Comparison of ENCODE assay signal across 9 mouse cellular contexts in the genomic region with DNA sequence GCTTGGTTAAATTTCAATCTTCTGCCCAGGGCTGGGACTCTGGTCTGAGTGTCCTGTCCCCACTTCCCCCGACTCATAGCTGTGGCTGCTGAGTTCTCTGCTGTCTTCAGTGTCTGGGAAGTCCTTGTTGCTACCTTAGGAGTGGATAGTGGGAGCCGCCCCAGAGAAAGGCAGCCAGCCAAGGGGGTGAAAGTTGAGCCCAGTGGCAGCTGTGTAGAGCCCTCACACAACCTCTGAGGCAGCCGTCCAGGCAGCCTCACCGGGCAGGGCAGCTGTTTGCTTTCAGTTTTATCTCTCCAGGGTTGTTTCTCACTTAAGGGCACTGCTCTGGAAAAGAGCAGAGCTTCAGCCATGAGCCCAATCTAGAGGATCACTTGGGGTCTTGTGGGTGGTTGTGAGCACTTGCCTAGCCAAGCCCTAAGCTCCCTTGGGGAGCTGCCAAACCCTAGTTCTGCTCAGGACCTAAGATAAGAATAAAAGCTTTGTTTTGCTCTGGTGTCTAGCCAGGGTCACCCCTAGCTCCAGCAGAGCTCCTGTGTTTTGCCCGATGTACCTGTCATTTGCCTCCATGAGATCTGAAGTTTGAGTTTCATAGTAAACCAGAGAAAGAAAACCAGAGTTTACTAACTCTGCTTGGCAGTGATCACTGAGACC. TPM values are rescaled to one million over a fixed set of nuclear protein-coding genes. Genes with fewer than 3 reads are reported as not detected.
DNase-seq lines count a peak whose midpoint lies in the region; ATAC-seq and TF ChIP-seq lines count a peak whose summit lies in the region.
"Had no signal": no experiment of that assay in that cellular context is flagged by ENCODE, and none has a peak within 500 bp of the region (broad histone marks: within the 10 kb centered on the region; RNA-seq: fewer than 3 reads in every experiment).

No protein-coding gene starts in this region.

- 0 out of 2 replicates have a peak, but pooled peaks cover 4% of the 10 kb centered on the region for H3K4me1 ChIP-seq in embryonic facial prominence, embryonic 12.5 days
- peaks cover 33% of the 10 kb centered on the region for H3K4me1 ChIP-seq in heart, embryonic 16.5 days (ENCODE audit: control insufficient read depth, insufficient read depth, low read length)
- H3K4me1 ChIP-seq: midbrain, embryonic 12.5 days had no signal

- peak; percentile 29; the same call in 1 of the 2 replicates for ATAC-seq in embryonic facial prominence, embryonic 12.5 days (ENCODE audit: insufficient number of reproducible peaks, insufficient read depth, low FRiP score, low TSS enrichment)
- ATAC-seq in heart, embryonic 16.5 days (replicated peaks; ENCODE audit: extremely low read depth, insufficient read depth, low FRiP score) = peak; percentile 90
- no peak for ATAC-seq in cerebellum, adult (ENCODE audit: insufficient number of reproducible peaks, low FRiP score, low TSS enrichment)

- no peak for TF ChIP-seq POLR2A in myocyte (IDR thresholded peaks at IDR 0.05; ENCODE audit: insufficient read length, low read depth)

- H3K27me3 ChIP-seq in embryonic facial prominence, embryonic 12.5 days = no peaks in the 10 kb centered on the region
- H3K27me3 ChIP-seq in heart, embryonic 16.5 days (ENCODE audit: control insufficient read depth, insufficient read depth, low read length) = no peaks in the 10 kb centered on the region
- H3K27me3 ChIP-seq in myocyte (ENCODE audit: control insufficient read depth, insufficient read depth, insufficient read length) = no peaks in the 10 kb centered on the region
- H3K27me3 ChIP-seq: midbrain, embryonic 12.5 days had no signal

- peak; percentile 41 to 49 for DNase-seq in layer of hippocampus, postnatal 10 days (ENCODE audit: low spot score in 2 of 2)
- no peak for DNase-seq in layer of hippocampus, adult 18-20 months (ENCODE audit: low spot score in 2 of 2)
- DNase-seq in kidney, postnatal 4 days = peak; percentile 79 to 88
- no peak for DNase-seq in right cerebral cortex, adult 18-20 months

- WGBS in embryonic facial prominence, embryonic 12.5 days = 67% methylated on average over 5 of the region's 5 CpGs
- 9% methylated on average over 5 of the region's 5 CpGs for WGBS in heart, embryonic 16.5 days

- H3K79me2 ChIP-seq in myocyte (ENCODE audit: control insufficient read depth, insufficient read depth) = no peaks in the 10 kb centered on the region

- no peak overlapping the region for H3K4me2 ChIP-seq in embryonic facial prominence, embryonic 12.5 days (replicated peaks)
- H3K4me2 ChIP-seq in heart, embryonic 16.5 days (ENCODE audit: low read depth, low read length) = peak overlapping the region; percentile 48
- peak overlapping the region; percentile 76 for H3K4me2 ChIP-seq in myocyte (ENCODE audit: low read depth)
- H3K4me2 ChIP-seq: midbrain, embryonic 12.5 days had no signal

- peaks cover 50% of the 10 kb centered on the region for H3K36me3 ChIP-seq in embryonic facial prominence, embryonic 12.5 days
- peaks cover 6% of the 10 kb centered on the region; the same call in 1 of the 2 replicates for H3K36me3 ChIP-seq in heart, embryonic 16.5 days (ENCODE audit: control insufficient read depth, insufficient read depth)
- no peaks in the 10 kb centered on the region for H3K36me3 ChIP-seq in myocyte (ENCODE audit: control insufficient read depth, insufficient read depth)

- H3K9ac ChIP-seq in embryonic facial prominence, embryonic 12.5 days = no peak overlapping the region
- peak overlapping the region; percentile 33 for H3K9ac ChIP-seq in heart, embryonic 16.5 days (ENCODE audit: low read length)
- H3K9ac ChIP-seq: midbrain, embryonic 12.5 days had no signal

- no peak overlapping the region for H3ac ChIP-seq in myocyte (ENCODE audit: control insufficient read depth, insufficient read length)

- no peak overlapping the region for H3K4me3 ChIP-seq in embryonic facial prominence, embryonic 12.5 days
- peak overlapping the region; percentile 11 for H3K4me3 ChIP-seq in heart, embryonic 16.5 days (ENCODE audit: low read length)
- no peak overlapping the region for H3K4me3 ChIP-seq in myocyte
- H3K4me3 ChIP-seq: midbrain, embryonic 12.5 days had no signal

- H3K9me3 ChIP-seq in embryonic facial prominence, embryonic 12.5 days = no peaks in the 10 kb centered on the region
- H3K9me3 ChIP-seq in heart, embryonic 16.5 days (replicated peaks; ENCODE audit: control insufficient read depth, low read length) = no peaks in the 10 kb centered on the region
- H3K9me3 ChIP-seq: midbrain, embryonic 12.5 days had no signal

- H3K27ac ChIP-seq in embryonic facial prominence, embryonic 12.5 days = 0 out of 2 replicates have a peak overlapping the region, but pooled peaks have one; percentile 17
- peak overlapping the region; percentile 91 for H3K27ac ChIP-seq in heart, embryonic 16.5 days (ENCODE audit: low read length)

TF ChIP-seq in myocyte, 11 proteins besides CTCF, POLR2A, EP300 and RAD21:
- TF ChIP-seq MYOD1 (IDR thresholded peaks at IDR 0.05; ENCODE audit: control insufficient read depth in 1 of 3, insufficient read length in 2 of 3, low read depth in 2 of 3) (peak; percentile 82 to 98 (median 96)), TCF3 (IDR thresholded peaks at IDR 0.05; ENCODE audit: insufficient read length, low read depth) (peak; percentile 45), TCF12 (IDR thresholded peaks at IDR 0.05; ENCODE audit: insufficient read depth, poor library complexity, severe bottlenecking) (peak; percentile 38), CEBPB (IDR thresholded peaks at IDR 0.05; ENCODE audit: insufficient read depth, poor library complexity, severe bottlenecking) (no peak), MYOG (IDR thresholded peaks at IDR 0.05; ENCODE audit: control insufficient read depth in 1 of 3, insufficient read depth in 1 of 3, insufficient read length in 2 of 3, low read depth in 2 of 3) (peak; percentile 87 to 97 (median 95)), MAX (IDR thresholded peaks at IDR 0.05; ENCODE audit: low read depth) (no peak)

RNA-seq across cellular contexts. Expression of a gene that starts 7.0 kb away (rescaled TPM):
- total RNA-seq in layer of hippocampus, postnatal 10 days (2021) = 1 to 10 TPM in 1 of 2 experiments, under 1 TPM in 1; 0.65 to 1.3 TPM
- 1 to 10 TPM; 1.9 to 2.8 TPM for total RNA-seq in layer of hippocampus, adult 18-20 months (2021)
- not detected in 2 replicates for polyA plus RNA-seq in embryonic facial prominence, embryonic 12.5 days (2016; fragmentation: Nextera tagmentation; extraction: Ambion mirVana)
- 0.25 and 0.30 TPM in 2 replicates for polyA plus RNA-seq in heart, embryonic 16.5 days (2015; fragmentation: Nextera tagmentation; extraction: Ambion mirVana)
- polyA plus RNA-seq in myocyte (2012; fragmentation: generic; extraction: Trizol) = 2.2 TPM
- polyA plus RNA-seq: midbrain, embryonic 12.5 days had no signal

RNA-seq across cellular contexts. Expression of a gene that starts 27.4 kb away (rescaled TPM):
- 10 to 100 TPM; 58.2 to 66.6 TPM for total RNA-seq in layer of hippocampus, postnatal 10 days (2021)
- 10 to 100 TPM; 60.5 to 73.3 TPM for total RNA-seq in layer of hippocampus, adult 18-20 months (2021)
- 130 and 164 TPM in 2 replicates for polyA plus RNA-seq in embryonic facial prominence, embryonic 12.5 days (2016; fragmentation: Nextera tagmentation; extraction: Ambion mirVana)
- 150 and 195 TPM in 2 replicates for polyA plus RNA-seq in heart, embryonic 16.5 days (2015; fragmentation: Nextera tagmentation; extraction: Ambion mirVana)
- 387 TPM for polyA plus RNA-seq in myocyte (2012; fragmentation: generic; extraction: Trizol)

RNA-seq across cellular contexts. Expression of a gene that starts 49.0 kb away (rescaled TPM):
- total RNA-seq in layer of hippocampus, postnatal 10 days (2021) = under 1 TPM; 0.50 to 0.87 TPM
- total RNA-seq in layer of hippocampus, adult 18-20 months (2021) = under 1 TPM; 0.36 to 0.77 TPM
- polyA plus RNA-seq in embryonic facial prominence, embryonic 12.5 days (2016; fragmentation: Nextera tagmentation; extraction: Ambion mirVana) = 0.14 and 0.19 TPM in 2 replicates
- 0.85 and 1.5 TPM in 2 replicates for polyA plus RNA-seq in heart, embryonic 16.5 days (2015; fragmentation: Nextera tagmentation; extraction: Ambion mirVana)
- 0.46 TPM for polyA plus RNA-seq in myocyte (2012; fragmentation: generic; extraction: Trizol)

Comparison
In these comparisons a context has a peak if more than half of its experiments do, and no peak if none do; other contexts are left out.
1. DNase-seq: peak in layer of hippocampus, postnatal 10 days (2 of 2) and kidney, postnatal 4 days (2 of 2); none in layer of hippocampus, adult 18-20 months (0 of 2) and right cerebral cortex, adult 18-20 months (single experiment).